Comparison of ENCODE assay signal across 18 mouse cellular contexts in the genomic region with DNA sequence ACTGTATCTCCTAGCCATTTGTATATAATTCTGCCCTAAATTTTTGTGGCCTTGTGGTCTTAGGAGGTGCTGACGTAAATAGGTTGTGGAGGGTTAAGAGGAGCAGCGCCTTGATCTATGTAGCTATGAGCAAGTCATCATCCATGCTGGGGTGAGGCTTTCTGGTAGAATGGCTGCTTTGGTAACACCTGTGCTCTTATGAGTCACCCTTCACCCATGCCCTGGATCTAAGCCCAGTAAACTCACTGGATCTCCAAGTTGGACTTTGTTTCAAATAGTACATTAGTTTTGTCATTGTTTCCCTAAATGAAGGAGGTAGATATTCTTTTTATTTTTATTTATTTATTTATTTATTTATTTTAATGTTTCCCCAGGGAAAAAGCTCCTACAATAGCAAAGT.
"Had no signal": no experiment of that assay in that cellular context is flagged by ENCODE, and none has a peak within 500 bp of the region (broad histone marks: within the 10 kb centered on the region; RNA-seq: fewer than 3 reads in every experiment).

No protein-coding gene starts in this region.

- ATAC-seq: inflammation-experienced regulatory T-cells, adult 6 months; intestine, embryonic 16.5 days; lung, postnatal 0 days; midbrain, embryonic 15.5 days had no signal

- H3K36me3 ChIP-seq: kidney, embryonic 15.5 days; liver, embryonic 13.5 days; midbrain, embryonic 12.5 days; midbrain, embryonic 15.5 days; neural tube, embryonic 12.5 days; neural tube, embryonic 15.5 days had no signal

- H3K4me3 ChIP-seq: kidney, embryonic 15.5 days; left cerebral cortex, adult 2 months; liver, embryonic 13.5 days; midbrain, embryonic 12.5 days; midbrain, embryonic 15.5 days; neural tube, embryonic 12.5 days; neural tube, embryonic 15.5 days had no signal

- H3K4me2 ChIP-seq: kidney, embryonic 15.5 days; liver, embryonic 13.5 days; lung, embryonic 14.5 days; midbrain, embryonic 12.5 days; midbrain, embryonic 15.5 days; neural tube, embryonic 12.5 days; neural tube, embryonic 15.5 days had no signal

- H3K9ac ChIP-seq: kidney, embryonic 15.5 days; liver, embryonic 13.5 days; lung, embryonic 14.5 days; midbrain, embryonic 12.5 days; midbrain, embryonic 15.5 days; neural tube, embryonic 12.5 days; neural tube, embryonic 15.5 days had no signal

- DNase-seq: kidney, adult 18-20 months; kidney, postnatal 10 days; liver, embryonic 13.5 days; lung, embryonic 14.5 days; retina, postnatal 1 day; right cerebral cortex, postnatal 25 days; thymus, adult 2 months; thymus, postnatal 14 days had no signal

- H3K9me3 ChIP-seq: kidney, embryonic 15.5 days; liver, embryonic 13.5 days; midbrain, embryonic 12.5 days; midbrain, embryonic 15.5 days; neural tube, embryonic 12.5 days; neural tube, embryonic 15.5 days had no signal

- H3K4me1 ChIP-seq: kidney, embryonic 15.5 days; liver, embryonic 13.5 days; midbrain, embryonic 12.5 days; midbrain, embryonic 15.5 days; neural tube, embryonic 12.5 days; neural tube, embryonic 15.5 days had no signal

- H3K27ac ChIP-seq: kidney, embryonic 15.5 days; left cerebral cortex, adult 2 months; liver, embryonic 13.5 days; macrophage; midbrain, embryonic 12.5 days; midbrain, embryonic 15.5 days; neural tube, embryonic 12.5 days; neural tube, embryonic 15.5 days had no signal

- H3K27me3 ChIP-seq: kidney, embryonic 15.5 days; liver, embryonic 13.5 days; midbrain, embryonic 12.5 days; midbrain, embryonic 15.5 days; neural tube, embryonic 12.5 days; neural tube, embryonic 15.5 days had no signal
